Mouse (Mus musculus): ENCODE data around the gene Oprm1. TPM values are rescaled to one million over a fixed set of nuclear protein-coding genes. Genes with fewer than 3 reads are reported as not detected.
A peak's percentile ranks its signal among the peaks of the same experiment; 100 is the strongest.

The Oprm1 gene
- polyA plus RNA-seq, 1 experiment from 2014 or later = not detected

DNA sequence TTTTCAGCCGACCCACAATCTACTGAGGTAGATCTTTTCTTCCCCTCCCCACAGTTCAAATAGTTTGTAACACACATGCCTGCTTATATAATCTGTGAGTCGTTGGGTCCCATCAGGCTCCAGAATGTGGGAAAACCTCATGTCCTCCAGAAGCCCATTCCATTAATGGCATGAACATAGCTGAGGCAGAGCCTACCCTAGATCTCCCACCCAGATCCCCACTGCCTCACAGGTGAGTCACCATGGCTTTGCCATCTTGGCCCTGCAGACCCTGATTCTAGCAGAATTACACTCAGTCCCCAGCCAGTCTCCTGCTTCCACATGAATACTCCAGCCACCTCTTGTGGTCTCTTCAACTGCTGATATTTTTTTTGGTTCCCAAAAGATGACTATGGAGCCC lies 317.4 kb downstream of the Oprm1 start:
- H3K9ac ChIP-seq (replicated peaks; ENCODE audit: low read length) = no peak overlapping the region
- WGBS = 88% methylated on average over 2 of the region's 2 CpGs
- 0 out of 2 replicates have a peak, but pooled peaks have one; percentile 16 for ATAC-seq (replicated peaks; ENCODE audit: insufficient number of reproducible peaks, low FRiP score, low TSS enrichment, low read depth)

DNA sequence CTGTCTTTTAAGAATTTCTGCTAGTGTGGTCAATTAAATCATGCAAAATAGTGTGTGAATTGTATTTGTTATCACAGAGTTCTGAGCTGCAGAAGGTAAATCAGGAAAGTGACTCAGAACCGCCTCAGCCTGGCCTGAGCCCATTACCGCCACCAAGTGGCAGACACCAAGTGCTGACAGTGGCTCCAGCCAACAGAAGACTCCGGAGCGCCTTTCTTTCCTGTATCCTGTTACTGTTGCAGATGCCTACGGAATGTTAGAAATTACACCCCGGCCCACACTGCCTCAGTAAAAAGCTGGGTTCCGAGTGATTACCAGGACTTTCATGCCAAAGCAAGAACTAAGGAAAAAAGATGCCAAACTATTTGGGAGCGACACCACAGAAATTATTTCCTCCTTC lies 317.9 kb downstream of the Oprm1 start:
- Histone ChIP-seq H3K27ac (replicated peaks; ENCODE audit: low read depth, low read length) (0 out of 2 replicates have a peak overlapping the region, but pooled peaks have one; percentile 35), H3K9ac (replicated peaks; ENCODE audit: low read length) (no peak overlapping the region), H3K4me1 (ENCODE audit: control insufficient read depth, insufficient read depth, low read length) (no peaks in the 10 kb centered on the region), H3K27me3 (ENCODE audit: control insufficient read depth, insufficient read depth, low read length) (no peaks in the 10 kb centered on the region), H3K36me3 (replicated peaks; ENCODE audit: control insufficient read depth, insufficient read depth, low read depth, low read length) (no peaks in the 10 kb centered on the region), H3K4me2 (ENCODE audit: low read depth, low read length) (no peak overlapping the region; the same call in 1 of the 2 replicates), H3K9me3 (replicated peaks; ENCODE audit: control insufficient read depth, low read length) (no peaks in the 10 kb centered on the region), H3K4me3 (ENCODE audit: low read depth, low read length) (no peak overlapping the region)
- 10% methylated on average over 8 of the region's 8 CpGs for WGBS
- peak; percentile 85 for DNase-seq (ENCODE audit: low spot score)
- peak; percentile 86; the same call in 1 of the 2 replicates for ATAC-seq (replicated peaks; ENCODE audit: insufficient number of reproducible peaks, low FRiP score, low TSS enrichment, low read depth)

More for the DNA sequence above, 317.4 kb downstream of the Oprm1 start:
- Histone ChIP-seq H3K4me3 (ENCODE audit: low read depth, low read length) (no peak overlapping the region), H3K9me3 (replicated peaks; ENCODE audit: control insufficient read depth, low read length) (no peaks in the 10 kb centered on the region), H3K27me3 (ENCODE audit: control insufficient read depth, insufficient read depth, low read length) (no peaks in the 10 kb centered on the region), H3K4me2 (ENCODE audit: low read depth, low read length) (no peak overlapping the region), H3K4me1 (ENCODE audit: control insufficient read depth, insufficient read depth, low read length) (no peaks in the 10 kb centered on the region), H3K27ac (replicated peaks; ENCODE audit: low read depth, low read length) (no peak overlapping the region), H3K36me3 (replicated peaks; ENCODE audit: control insufficient read depth, insufficient read depth, low read depth, low read length) (no peaks in the 10 kb centered on the region)
- DNase-seq (ENCODE audit: low spot score) = no peak

- Histone ChIP-seq H3K27me3 (ENCODE audit: control insufficient read depth, insufficient read depth, low read length) (no peaks in the 10 kb centered on the region), H3K36me3 (replicated peaks; ENCODE audit: control insufficient read depth, insufficient read depth, low read depth, low read length) (no peaks in the 10 kb centered on the region), H3K4me2 (ENCODE audit: low read depth, low read length) (peak overlapping the region; percentile 13; the same call in 1 of the 2 replicates), H3K4me3 (ENCODE audit: low read depth, low read length) (no peak overlapping the region), H3K27ac (replicated peaks; ENCODE audit: low read depth, low read length) (peak overlapping the region; percentile 35; the same call in 1 of the 2 replicates), H3K9ac (replicated peaks; ENCODE audit: low read length) (peak overlapping the region; percentile 32; the same call in 1 of the 2 replicates), H3K4me1 (ENCODE audit: control insufficient read depth, insufficient read depth, low read length) (no peaks in the 10 kb centered on the region), H3K9me3 (replicated peaks; ENCODE audit: control insufficient read depth, low read length) (no peaks in the 10 kb centered on the region)
- peak; percentile 77 for ATAC-seq (replicated peaks; ENCODE audit: insufficient number of reproducible peaks, low FRiP score, low TSS enrichment, low read depth)
- 43% methylated on average over 7 of the region's 8 CpGs for WGBS
- peak; percentile 56 for DNase-seq (ENCODE audit: low spot score)
Observed at GRCm38 (mm10) chr10:7076662-7077211, 318.4 kb downstream of the Oprm1 start.

GRCm38 (mm10) chr10:7077389-7077808 lies 319.1 kb downstream of the Oprm1 start:
- Histone ChIP-seq H3K4me2 (ENCODE audit: low read depth, low read length) (no peak overlapping the region), H3K27ac (replicated peaks; ENCODE audit: low read depth, low read length) (no peak overlapping the region), H3K9me3 (replicated peaks; ENCODE audit: control insufficient read depth, low read length) (no peaks in the 10 kb centered on the region), H3K27me3 (ENCODE audit: control insufficient read depth, insufficient read depth, low read length) (no peaks in the 10 kb centered on the region), H3K4me3 (ENCODE audit: low read depth, low read length) (no peak overlapping the region), H3K36me3 (replicated peaks; ENCODE audit: control insufficient read depth, insufficient read depth, low read depth, low read length) (no peaks in the 10 kb centered on the region), H3K4me1 (ENCODE audit: control insufficient read depth, insufficient read depth, low read length) (no peaks in the 10 kb centered on the region), H3K9ac (replicated peaks; ENCODE audit: low read length) (0 out of 2 replicates have a peak overlapping the region, but pooled peaks have one; percentile 22)
- 80% methylated on average over 7 of the region's 7 CpGs for WGBS
- no peak for ATAC-seq (replicated peaks; ENCODE audit: insufficient number of reproducible peaks, low FRiP score, low TSS enrichment, low read depth)
- DNase-seq (ENCODE audit: low spot score) = no peak

DNA sequence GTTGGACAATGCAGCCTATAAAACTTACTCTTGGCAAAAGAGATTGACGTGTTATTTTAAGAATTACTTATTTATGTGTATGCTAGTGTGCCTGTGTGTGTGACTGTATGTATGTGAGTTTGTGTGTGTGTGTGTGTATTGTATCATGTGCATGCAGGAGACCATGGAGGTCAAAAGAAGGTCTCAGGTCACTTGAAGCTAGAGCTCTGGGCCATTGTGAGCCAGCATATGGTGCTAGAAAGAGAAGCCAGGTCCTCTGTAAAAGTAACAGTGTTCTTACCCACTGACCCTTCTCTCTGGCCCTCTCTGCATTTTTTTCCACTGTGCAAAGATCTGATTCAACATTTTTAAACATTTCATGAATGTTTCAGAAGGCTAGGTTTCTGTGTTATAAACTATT lies 319.7 kb downstream of the Oprm1 start:
- Histone ChIP-seq H3K4me3 (ENCODE audit: low read depth, low read length) (no peak overlapping the region), H3K27me3 (ENCODE audit: control insufficient read depth, insufficient read depth, low read length) (no peaks in the 10 kb centered on the region), H3K9ac (replicated peaks; ENCODE audit: low read length) (no peak overlapping the region), H3K27ac (replicated peaks; ENCODE audit: low read depth, low read length) (no peak overlapping the region), H3K4me2 (ENCODE audit: low read depth, low read length) (no peak overlapping the region), H3K9me3 (replicated peaks; ENCODE audit: control insufficient read depth, low read length) (no peaks in the 10 kb centered on the region), H3K36me3 (replicated peaks; ENCODE audit: control insufficient read depth, insufficient read depth, low read depth, low read length) (no peaks in the 10 kb centered on the region), H3K4me1 (ENCODE audit: control insufficient read depth, insufficient read depth, low read length) (no peaks in the 10 kb centered on the region)
- no peak for DNase-seq (ENCODE audit: low spot score)
- no peak for ATAC-seq (replicated peaks; ENCODE audit: insufficient number of reproducible peaks, low FRiP score, low TSS enrichment, low read depth)
- 93% methylated on average over 1 of the region's 1 CpGs for WGBS

Other genes starting within 250 kb of the Oprm1 start
- gene Gm10945, start 3.3 kb downstream of the Oprm1 start, polyA plus RNA-seq (2014; fragmentation: Nextera tagmentation; extraction: Ambion mirVana) = not detected in 2 replicates

All from embryonic facial prominence, embryonic 11.5 days (tissue).